Mouse (Mus musculus): ENCODE results near the gene Myo5c.

GRCm38 (mm10) chr9:75246080-75246930 lies 14.5 kb downstream of the Myo5c start:
- TF ChIP-seq CTCF (conservative IDR thresholded peaks at IDR 0.05; ENCODE audit: insufficient read depth, insufficient read length, low read depth, low read length) (no peak), POLR2A (IDR thresholded peaks at IDR 0.05; ENCODE audit: low read depth, low read length) (no peak)

All from kidney, adult 2 months (tissue).